Mouse (Mus musculus) embryo, embryonic 11.5 days (tissue): ENCODE measurements around the gene Card10.

Source experiments
- DNase-seq: peaks from one replicate; pipeline ENCODE4 v3.0.0-alpha.2; 2012; ENCODE audit warnings: low read depth, low spot score

Gene Card10

DNA sequence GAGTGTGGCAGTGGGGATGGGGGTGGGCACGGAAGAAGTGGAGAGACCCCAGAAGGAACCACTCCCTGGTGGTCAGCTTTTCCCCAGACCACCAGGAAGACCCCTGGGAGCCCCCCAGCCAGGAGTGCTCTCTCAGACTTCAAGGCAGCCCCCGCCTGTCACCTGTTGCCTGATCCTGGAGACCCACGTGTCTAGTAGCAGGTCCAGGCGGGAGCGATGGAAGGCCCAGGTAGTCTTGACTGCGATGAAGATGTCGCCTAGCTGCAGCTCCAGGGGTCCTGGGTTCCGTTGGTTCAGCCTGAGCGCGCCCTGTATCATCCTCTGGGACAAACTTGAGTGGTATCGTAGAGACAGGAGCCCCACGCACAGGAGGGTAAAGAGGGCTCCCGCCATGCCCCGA lies 30.0 kb downstream of the Card10 start:
- no peak for DNase-seq

GRCm38 (mm10) chr15:78772368-78772763 lies 30.5 kb downstream of the Card10 start:
- DNase-seq = no peak

DNA sequence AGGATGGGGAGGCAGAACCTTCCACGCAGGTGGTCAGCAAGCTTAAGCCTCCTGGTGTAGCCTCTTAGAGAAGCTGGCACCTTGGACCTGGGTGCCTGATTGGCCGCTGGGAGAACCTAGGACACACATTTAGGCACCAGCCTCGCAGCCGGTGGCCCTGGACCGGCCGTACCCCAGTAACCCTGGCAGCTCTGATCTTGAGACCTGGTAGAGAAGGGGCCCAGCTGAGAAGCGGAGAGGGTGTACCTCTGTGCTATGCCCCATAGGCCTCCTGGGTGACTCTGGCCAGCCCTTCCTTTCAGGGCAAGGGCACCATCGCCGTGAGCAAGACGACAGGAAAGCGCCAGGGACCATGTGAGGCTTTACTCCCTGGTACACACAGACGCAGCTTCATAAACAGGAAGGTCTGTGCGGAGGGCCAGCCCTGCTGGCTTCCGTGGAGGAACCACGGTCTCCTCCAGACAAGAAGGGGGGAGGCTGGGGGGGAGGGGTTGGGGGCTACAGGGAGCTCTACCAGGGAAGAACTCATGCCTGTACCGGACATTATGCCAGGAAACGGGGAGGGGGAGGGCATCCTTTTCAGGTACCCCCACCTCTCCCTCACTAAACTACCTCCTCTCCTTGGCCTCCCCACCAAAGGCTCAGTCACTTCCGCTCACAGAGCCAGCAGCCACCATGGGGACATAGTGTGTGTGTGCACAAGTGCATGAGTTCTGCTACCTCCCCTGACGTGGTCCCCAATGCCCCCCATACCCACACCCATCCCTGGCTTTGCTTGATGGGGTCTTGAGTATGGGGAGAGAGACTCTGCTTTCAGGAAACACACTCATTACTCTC lies 31.1 kb downstream of the Card10 start:
- no peak for DNase-seq

- DNase-seq = peak; percentile 38
Observed at GRCm38 (mm10) chr15:78770983-78771355, 31.9 kb downstream of the Card10 start.

DNA sequence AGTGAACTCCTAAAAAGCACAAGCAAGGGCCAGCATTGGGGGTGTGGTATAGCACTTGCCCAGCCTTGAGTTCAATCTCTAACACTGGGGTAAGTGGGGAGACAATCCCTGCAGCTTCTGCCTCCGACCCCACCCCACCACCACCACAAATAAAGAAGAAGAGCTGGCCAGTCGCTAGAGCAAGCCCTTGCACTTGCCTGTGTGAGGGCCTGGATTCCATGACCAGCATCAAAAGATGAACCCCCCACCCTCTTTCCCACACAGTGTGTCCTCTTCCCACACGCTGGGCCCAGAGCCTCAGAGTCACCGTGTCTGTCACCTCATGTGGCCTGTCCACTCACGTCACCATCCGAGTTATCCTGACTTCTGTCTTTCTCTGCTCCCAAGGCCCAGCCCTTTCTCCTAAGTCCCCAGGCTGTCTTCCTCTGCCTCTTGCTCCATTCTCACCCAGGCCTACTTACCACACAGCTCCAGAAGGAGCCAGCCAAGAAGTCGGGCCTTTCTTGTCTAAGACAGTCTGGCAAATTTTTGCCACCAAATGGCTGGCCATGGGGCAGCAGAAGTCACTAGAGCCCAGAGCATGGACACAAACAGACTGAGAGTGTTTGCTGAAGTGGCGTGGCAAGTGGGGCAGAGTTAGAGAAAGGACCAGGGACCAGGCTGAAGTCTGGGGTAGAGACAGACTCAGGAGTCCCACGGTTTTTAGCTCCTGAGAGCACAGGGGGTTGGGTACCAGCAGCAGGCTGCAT lies 32.4 kb downstream of the Card10 start:
- DNase-seq = no peak

- DNase-seq = no peak
Observed at GRCm38 (mm10) chr15:78769064-78769463, 33.8 kb downstream of the Card10 start.

DNA sequence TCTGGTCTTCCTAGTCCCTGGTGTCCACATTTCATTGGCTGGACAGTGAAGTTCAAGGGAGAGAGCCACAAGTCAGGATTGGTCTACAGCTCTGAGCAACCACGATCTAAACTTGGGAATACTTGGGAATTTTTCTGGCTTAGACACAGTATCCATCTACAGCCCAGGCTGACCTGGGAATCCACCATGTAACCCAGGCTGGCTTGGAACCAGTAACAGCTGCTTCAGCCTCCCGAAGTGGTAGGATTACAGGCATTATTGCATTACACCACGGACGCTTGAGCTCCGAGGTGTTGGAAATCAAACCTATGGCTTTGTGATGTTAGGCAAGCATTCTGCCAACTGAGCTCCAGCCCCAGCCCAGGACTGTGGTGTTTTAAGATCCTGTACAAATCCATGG lies 39.1 kb downstream of the Card10 start:
- no peak for DNase-seq

DNA sequence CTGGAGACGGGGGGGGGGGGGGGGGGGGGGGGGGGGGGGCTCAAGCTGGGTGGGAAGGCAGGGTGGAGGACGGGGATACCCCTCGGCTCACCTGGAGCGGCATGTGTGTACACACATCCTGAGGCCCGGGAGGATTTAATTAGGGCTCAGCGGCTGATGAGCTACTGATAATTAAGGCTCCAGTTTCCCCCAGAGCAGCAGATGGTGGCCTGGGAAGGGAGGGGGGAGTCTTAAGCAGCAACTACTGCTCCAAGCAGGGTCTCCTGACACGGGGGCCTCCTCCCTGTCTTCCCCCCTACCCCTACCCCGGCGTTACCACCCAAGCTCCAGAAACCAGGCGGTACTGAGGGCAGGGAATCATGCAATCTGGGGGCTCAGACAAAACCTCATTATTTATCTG lies 39.6 kb downstream of the Card10 start:
- DNase-seq = no peak

- DNase-seq = no peak
Observed at GRCm38 (mm10) chr15:78761112-78761511, 41.7 kb downstream of the Card10 start.

GRCm38 (mm10) chr15:78758132-78758531 lies 44.7 kb downstream of the Card10 start:
- DNase-seq = no peak

DNA sequence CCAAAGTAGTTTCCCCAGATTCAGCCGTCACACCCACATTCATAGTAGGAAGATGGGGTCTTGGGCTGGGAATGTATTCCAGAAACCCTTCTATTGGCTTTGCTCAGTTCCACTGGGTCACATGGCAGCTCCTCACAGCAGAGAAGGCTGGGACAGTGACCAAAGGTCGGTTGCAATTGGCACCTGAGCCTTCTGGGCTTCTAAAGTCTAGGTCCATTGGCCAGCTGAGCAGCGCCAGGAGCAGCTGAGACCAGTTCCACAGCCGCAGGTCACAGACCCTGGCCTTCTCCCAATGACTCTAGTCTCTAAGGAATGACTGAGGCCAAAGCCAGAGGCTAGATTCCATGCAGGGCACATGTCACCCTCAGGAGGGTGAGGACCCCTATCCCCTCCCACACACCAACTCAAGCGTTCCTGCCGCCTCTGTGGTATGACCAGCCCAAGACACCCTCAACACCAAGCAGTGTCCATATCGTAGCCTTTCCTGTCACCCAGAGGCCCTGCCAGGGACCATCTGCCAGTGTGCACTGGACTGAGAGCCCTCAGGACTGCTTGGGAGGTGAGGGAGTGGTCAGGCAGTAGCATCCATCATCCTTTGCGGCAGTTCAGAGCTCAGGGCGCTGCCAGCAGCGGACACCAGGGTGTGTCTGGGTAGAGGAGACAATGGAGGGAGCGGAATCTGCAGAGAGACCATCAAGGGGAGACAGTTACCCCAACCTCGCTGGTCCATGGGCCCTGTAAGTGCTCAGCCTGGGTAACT lies 46.7 kb downstream of the Card10 start:
- DNase-seq = no peak

DNA sequence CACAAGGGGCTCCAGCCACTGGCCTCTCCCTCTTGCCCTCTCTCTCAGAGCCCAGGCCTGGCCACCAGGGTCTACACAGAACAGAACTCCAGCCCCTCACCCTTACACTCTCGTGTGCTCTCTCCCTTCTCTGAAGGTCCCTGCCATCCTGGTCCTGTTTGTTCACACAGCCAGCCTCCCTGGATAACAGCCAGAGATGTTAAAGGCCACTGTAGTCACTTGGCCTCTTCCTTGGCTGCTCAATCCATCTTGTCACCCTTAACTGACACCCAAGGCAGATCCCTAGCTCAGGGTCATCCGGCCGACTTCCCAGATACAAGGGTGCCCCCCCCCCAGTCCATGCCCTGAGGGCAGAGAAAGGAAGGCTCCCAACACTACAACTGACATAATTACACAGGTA lies 47.6 kb downstream of the Card10 start:
- DNase-seq = no peak

DNA sequence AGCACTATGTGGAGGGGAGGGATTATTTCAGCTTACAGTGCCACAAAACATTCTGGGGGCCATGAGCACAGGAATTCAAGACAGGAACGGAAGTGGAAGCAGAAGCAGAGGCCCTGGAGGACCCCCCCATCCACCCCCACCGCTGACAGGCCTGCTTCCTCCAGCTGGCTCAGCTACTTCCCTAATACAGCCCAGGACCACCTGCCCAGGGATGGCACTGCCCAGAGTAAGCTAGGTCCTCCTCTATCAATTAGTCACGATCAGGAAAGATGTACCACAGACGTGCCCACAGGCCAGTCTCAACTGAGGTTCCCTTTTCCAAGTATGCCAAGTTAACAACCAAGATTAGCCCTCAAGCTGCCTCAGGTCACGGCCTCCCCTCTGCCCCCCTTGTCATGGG lies 48.7 kb downstream of the Card10 start:
- no peak for DNase-seq

GRCm38 (mm10) chr15:78752991-78753390 lies 49.9 kb downstream of the Card10 start:
- no peak for DNase-seq

GRCm38 (mm10) chr15:78750608-78751350 lies 52.1 kb downstream of the Card10 start:
- DNase-seq = no peak

- DNase-seq = peak; percentile 45
Observed at GRCm38 (mm10) chr15:78749855-78750254, 53.0 kb downstream of the Card10 start.

GRCm38 (mm10) chr15:78744206-78744605 lies 58.6 kb downstream of the Card10 start:
- DNase-seq = peak; percentile 41

- DNase-seq = no peak
Observed at GRCm38 (mm10) chr15:78742831-78743230, 60.0 kb downstream of the Card10 start.

- DNase-seq = no peak
Observed at GRCm38 (mm10) chr15:78740662-78741061, 62.2 kb downstream of the Card10 start.

GRCm38 (mm10) chr15:78737146-78737545 lies 65.7 kb downstream of the Card10 start:
- DNase-seq = no peak

DNA sequence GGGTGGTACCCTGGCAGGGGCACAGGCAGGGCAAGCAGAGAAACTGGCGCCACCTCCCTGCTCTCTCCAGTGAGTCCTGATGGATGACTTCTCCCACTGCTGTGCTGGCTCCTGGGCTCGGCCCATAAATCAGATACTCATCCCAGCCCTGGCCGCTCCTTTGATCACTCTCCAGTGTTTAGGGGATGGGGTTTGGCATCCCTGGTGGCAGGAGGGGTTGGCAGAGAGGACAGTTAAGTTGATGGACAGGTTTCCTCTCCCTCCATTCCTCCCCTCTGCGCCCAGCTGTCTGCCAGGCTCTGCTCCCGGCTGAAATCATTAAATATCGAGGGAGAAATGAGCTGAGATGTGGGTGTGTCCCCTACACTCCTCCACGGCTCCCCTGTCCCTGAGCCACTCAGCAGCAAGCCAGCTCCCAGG lies 66.2 kb downstream of the Card10 start:
- DNase-seq = no peak

- DNase-seq = no peak
Observed at GRCm38 (mm10) chr15:78736181-78736579, 66.7 kb downstream of the Card10 start.
